Mouse (Mus musculus): ENCODE measurements at regions not wholly inside any gene's neighbourhood (a gene's known extent, or its start where the extent isn't known, plus 50 kb on each side); places are given as distances from the start of the nearest gene placed in this dataset.

- no peak overlapping the region for H3K9ac ChIP-seq (ENCODE audit: low read depth, low read length)
- no peak for TF ChIP-seq EP300 (IDR thresholded peaks at IDR 0.05; ENCODE audit: insufficient read depth, low read depth, low read length)
- 0 out of 2 replicates have a peak, but pooled peaks have one; percentile 6 for TF ChIP-seq CTCF (IDR thresholded peaks at IDR 0.05)
These were observed 1376.9 kb downstream of the Gsdmc2 start for GRCm38 (mm10) chr15:62468076-62468475.

GRCm38 (mm10) chr15:62466856-62467255 lies 1378.1 kb downstream of the Gsdmc2 start:
- no peak for TF ChIP-seq EP300 (IDR thresholded peaks at IDR 0.05; ENCODE audit: insufficient read depth, low read depth, low read length)
- no peak for TF ChIP-seq CTCF (IDR thresholded peaks at IDR 0.05)
- no peak for TF ChIP-seq POLR2A (IDR thresholded peaks at IDR 0.05; ENCODE audit: insufficient read depth, low read depth, low read length)
- H3K9ac ChIP-seq (ENCODE audit: low read depth, low read length), result no peak overlapping the region
- H3K36me3 ChIP-seq (ENCODE audit: control insufficient read depth, insufficient read depth, low read length), result no peaks in the 10 kb centered on the region
- intact Hi-C loops (cut with DNase I), result loop anchor here (5.0 kb wide), 1 partner anchor 370 kb away; no protein-coding TSS in a partner anchor
- no peak for DNase-seq
- no peak overlapping the region for H3K4me3 ChIP-seq
- no peaks in the 10 kb centered on the region; the same call in 1 of the 2 replicates for H3K4me1 ChIP-seq (ENCODE audit: control insufficient read depth, insufficient read depth, low read length)
- no peaks in the 10 kb centered on the region for H3K79me2 ChIP-seq (replicated peaks; ENCODE audit: control insufficient read depth, insufficient read depth, low read length)
- H3K27me3 ChIP-seq (ENCODE audit: control insufficient read depth, insufficient read depth, low read length), result no peaks in the 10 kb centered on the region
- H3K27ac ChIP-seq, result no peak overlapping the region

More at GRCm38 (mm10) chr15:62468076-62468475, 1376.9 kb downstream of the Gsdmc2 start:
- DNase-seq, result peak in 1 of 2 experiments; percentile 24
- intact Hi-C loops (cut with DNase I), result loop anchor here (5.0 kb wide), 1 partner anchor 371 kb away; no protein-coding TSS in a partner anchor
- no peak overlapping the region for H3K27ac ChIP-seq
- no peaks in the 10 kb centered on the region for H3K36me3 ChIP-seq (ENCODE audit: control insufficient read depth, insufficient read depth, low read length)
- no peaks in the 10 kb centered on the region for H3K79me2 ChIP-seq (replicated peaks; ENCODE audit: control insufficient read depth, insufficient read depth, low read length)
- H3K27me3 ChIP-seq (ENCODE audit: control insufficient read depth, insufficient read depth, low read length), result no peaks in the 10 kb centered on the region
- no peaks in the 10 kb centered on the region; the same call in 1 of the 2 replicates for H3K4me1 ChIP-seq (ENCODE audit: control insufficient read depth, insufficient read depth, low read length)
- H3K4me3 ChIP-seq, result no peak overlapping the region
- WGBS, result 26% methylated on average over 3 of the region's 3 CpGs

GRCm38 (mm10) chr15:62465026-62465839 lies 1379.7 kb downstream of the Gsdmc2 start:
- H3K27me3 ChIP-seq (ENCODE audit: control insufficient read depth, insufficient read depth, low read length), result no peaks in the 10 kb centered on the region
- H3K27ac ChIP-seq, result no peak overlapping the region
- H3K4me3 ChIP-seq, result no peak overlapping the region
- intact Hi-C loops (cut with DNase I), result loop anchor here (5.0 kb wide), 1 partner anchor 368 kb away; no protein-coding TSS in a partner anchor
- no peaks in the 10 kb centered on the region; the same call in 1 of the 2 replicates for H3K4me1 ChIP-seq (ENCODE audit: control insufficient read depth, insufficient read depth, low read length)
- H3K36me3 ChIP-seq (ENCODE audit: control insufficient read depth, insufficient read depth, low read length), result no peaks in the 10 kb centered on the region
- WGBS, result 82% methylated on average over 6 of the region's 6 CpGs
- no peak for DNase-seq
- no peaks in the 10 kb centered on the region for H3K79me2 ChIP-seq (replicated peaks; ENCODE audit: control insufficient read depth, insufficient read depth, low read length)
- no peak overlapping the region for H3K9ac ChIP-seq (ENCODE audit: low read depth, low read length)
- TF ChIP-seq POLR2A (IDR thresholded peaks at IDR 0.05; ENCODE audit: insufficient read depth, low read depth, low read length) (no peak), EP300 (IDR thresholded peaks at IDR 0.05; ENCODE audit: insufficient read depth, low read depth, low read length) (no peak), CTCF (IDR thresholded peaks at IDR 0.05) (no peak)

- peak; percentile 34 to 39 for DNase-seq
- 35% methylated on average over 3 of the region's 3 CpGs for WGBS
- H3K79me2 ChIP-seq (replicated peaks; ENCODE audit: control insufficient read depth, insufficient read depth, low read length), result no peaks in the 10 kb centered on the region
- H3K27me3 ChIP-seq (ENCODE audit: control insufficient read depth, insufficient read depth, low read length), result no peaks in the 10 kb centered on the region
- no peak overlapping the region for H3K27ac ChIP-seq
- intact Hi-C loops (cut with DNase I), result no loop called here
- no peak overlapping the region for H3K4me3 ChIP-seq
- H3K4me1 ChIP-seq (ENCODE audit: control insufficient read depth, insufficient read depth, low read length), result no peaks in the 10 kb centered on the region
- no peak overlapping the region for H3K9ac ChIP-seq (ENCODE audit: low read depth, low read length)
- H3K36me3 ChIP-seq (ENCODE audit: control insufficient read depth, insufficient read depth, low read length), result no peaks in the 10 kb centered on the region
- TF ChIP-seq POLR2A (IDR thresholded peaks at IDR 0.05; ENCODE audit: insufficient read depth, low read depth, low read length) (no peak), EP300 (IDR thresholded peaks at IDR 0.05; ENCODE audit: insufficient read depth, low read depth, low read length) (no peak), CTCF (IDR thresholded peaks at IDR 0.05) (no peak)
These were observed 1382.3 kb downstream of the Gsdmc2 start for GRCm38 (mm10) chr15:62462698-62463097.

GRCm38 (mm10) chr15:62461398-62462051 lies 1383.5 kb downstream of the Gsdmc2 start:
- no peaks in the 10 kb centered on the region for H3K27me3 ChIP-seq (ENCODE audit: control insufficient read depth, insufficient read depth, low read length)
- intact Hi-C loops (cut with DNase I), result no loop called here

More at GRCm38 (mm10) chr15:62461398-62462051, 1383.5 kb downstream of the Gsdmc2 start:
- Histone ChIP-seq H3K27ac (no peak overlapping the region), H3K4me1 (ENCODE audit: control insufficient read depth, insufficient read depth, low read length) (no peaks in the 10 kb centered on the region), H3K9ac (ENCODE audit: low read depth, low read length) (no peak overlapping the region), H3K4me3 (no peak overlapping the region), H3K79me2 (replicated peaks; ENCODE audit: control insufficient read depth, insufficient read depth, low read length) (no peaks in the 10 kb centered on the region), H3K36me3 (ENCODE audit: control insufficient read depth, insufficient read depth, low read length) (no peaks in the 10 kb centered on the region)
- no peak for TF ChIP-seq POLR2A (IDR thresholded peaks at IDR 0.05; ENCODE audit: insufficient read depth, low read depth, low read length)
- TF ChIP-seq EP300 (IDR thresholded peaks at IDR 0.05; ENCODE audit: insufficient read depth, low read depth, low read length), result no peak
- no peak for TF ChIP-seq CTCF (IDR thresholded peaks at IDR 0.05)
- DNase-seq, result no peak
- 92% methylated on average over 7 of the region's 7 CpGs for WGBS

Data from heart, adult 2 months (tissue).